Mouse (Mus musculus) CH12.LX (cell line): Measurements from ENCODE around the gene Csk. TPM values are rescaled to one million over a fixed set of nuclear protein-coding genes. Genes with fewer than 3 reads are reported as not detected.

Experiments used
- DNase-seq: peaks from one replicate; pipeline ENCODE4 v3.0.0-alpha.2; 2013; ENCODE audit errors: extremely low read depth
- H3K27ac ChIP-seq: 2 replicates; pipeline ENCODE4 v1.5.1; 2012; ENCODE audit warnings: low read depth, mild to moderate bottlenecking, control low read depth, moderate library complexity; ENCODE audit not compliant: insufficient read depth
- H3K27me3 ChIP-seq: replicated peaks from 2 replicates; pipeline ENCODE3; 2012; ENCODE audit warnings: inconsistent platforms
- H3K36me3 ChIP-seq, 2 experiments: replicated peaks in 1 of 2; 2 replicates each; pipeline versions ENCODE3 to v1.6.1; 2012; ENCODE audit warnings: inconsistent platforms in 1 of 2, low read length in 1 of 2, mild to moderate bottlenecking in 1 of 2, mixed read lengths in 1 of 2, moderate library complexity in 1 of 2; ENCODE audit not compliant: control insufficient read depth in 1 of 2, insufficient read depth in 1 of 2
- H3K4me1 ChIP-seq, 2 experiments: 2 replicates each; pipeline ENCODE4 v1.6.1; 2012; ENCODE audit warnings: inconsistent platforms in 1 of 2, moderate library complexity in 1 of 2; ENCODE audit not compliant: insufficient read depth in 2 of 2, control insufficient read depth in 1 of 2
- H3K4me2 ChIP-seq: 2 replicates; pipeline ENCODE4 v1.6.1; 2012; ENCODE audit warnings: low read depth, mild to moderate bottlenecking, control low read depth; ENCODE audit not compliant: poor library complexity, insufficient read depth, severe bottlenecking
- H3K4me3 ChIP-seq, 3 experiments: fragments of 150-350 bp in 1 of 3; sonication (generic) in 1 of 3; replicated peaks in 1 of 3; 2 replicates each; pipeline versions ENCODE3 to v1.5.1; 2011 to 2012; ENCODE audit warnings: low read depth in 2 of 3, low read length in 2 of 3, mild to moderate bottlenecking in 2 of 3, moderate library complexity in 2 of 3, control low read depth in 1 of 3, improper control_type of control experiment in 1 of 3, inconsistent platforms in 1 of 3, mixed read lengths in 1 of 3; ENCODE audit not compliant: poor library complexity in 1 of 3
- H3K79me2 ChIP-seq: replicated peaks from 2 replicates; pipeline ENCODE4 v1.6.1; 2012; ENCODE audit warnings: mild to moderate bottlenecking, moderate library complexity; ENCODE audit not compliant: control insufficient read depth, poor library complexity, insufficient read depth, severe bottlenecking; ENCODE audit errors: extremely low read depth
- H3K9ac ChIP-seq: 2 replicates; pipeline ENCODE4 v1.6.1; 2012; ENCODE audit warnings: low read depth, mild to moderate bottlenecking, control low read depth, moderate library complexity; ENCODE audit not compliant: insufficient read depth
- H3K9me3 ChIP-seq: replicated peaks from 2 replicates; pipeline ENCODE3; 2012; ENCODE audit warnings: low read length, inconsistent platforms, mixed read lengths
- BHLHE40 ChIP-seq: IDR thresholded peaks from 2 replicates; pipeline ENCODE4 v1.6.1; 2011; ENCODE audit warnings: mild to moderate bottlenecking, low read depth, low read length, improper control_type of control experiment
- CTCF ChIP-seq, 2 experiments: IDR thresholded peaks in 1 of 2; conservative IDR thresholded peaks in 1 of 2; 2 replicates each; pipeline ENCODE4 v1.5.1; 2011 to 2012; ENCODE audit warnings: low read depth in 2 of 2, low read length in 2 of 2, improper control_type of control experiment in 1 of 2, inconsistent platforms in 1 of 2, mild to moderate bottlenecking in 1 of 2, moderate library complexity in 1 of 2
- ETS1 ChIP-seq: conservative IDR thresholded peaks from 2 replicates; pipeline ENCODE4 v1.6.1; 2012; ENCODE audit warnings: low read depth, mild to moderate bottlenecking, inconsistent platforms, low read length, improper control_type of control experiment, moderate library complexity
- HCFC1 ChIP-seq: IDR thresholded peaks from 2 replicates; pipeline ENCODE4 v1.6.1; 2012; ENCODE audit warnings: low read depth, mild to moderate bottlenecking, inconsistent platforms, low read length, improper control_type of control experiment
- JUND ChIP-seq: conservative IDR thresholded peaks from 2 replicates; pipeline ENCODE4 v1.6.1; 2011; ENCODE audit warnings: low read depth, low read length, improper control_type of control experiment
- MAX ChIP-seq: IDR thresholded peaks from 2 replicates; pipeline ENCODE4 v1.6.1; 2011; ENCODE audit warnings: low read length, improper control_type of control experiment
- MEF2A ChIP-seq: IDR thresholded peaks from 2 replicates; pipeline ENCODE4 v1.6.1; 2014; ENCODE audit warnings: low read depth, mild to moderate bottlenecking, inconsistent platforms, low read length, improper control_type of control experiment, borderline replicate concordance
- MXI1 ChIP-seq: IDR thresholded peaks from 2 replicates; pipeline ENCODE4 v1.6.1; 2011; ENCODE audit warnings: mild to moderate bottlenecking, low read depth, low read length, improper control_type of control experiment
- MYC ChIP-seq: IDR thresholded peaks from 2 replicates; pipeline ENCODE4 v1.6.1; 2011; ENCODE audit warnings: low read depth, mild to moderate bottlenecking, improper control_type of control experiment, low read length
- NELFE ChIP-seq: IDR thresholded peaks from 2 replicates; pipeline ENCODE4 v1.6.1; 2011; ENCODE audit warnings: low read depth, low read length, improper control_type of control experiment
- NRF1 ChIP-seq: IDR thresholded peaks from 2 replicates; pipeline ENCODE4 v1.6.1; 2014; ENCODE audit warnings: low read depth, mild to moderate bottlenecking, inconsistent platforms, low read length, improper control_type of control experiment, moderate library complexity
- POLR2AphosphoS2 ChIP-seq: IDR thresholded peaks from 2 replicates; pipeline ENCODE4 v1.6.1; 2011; ENCODE audit warnings: low read depth, low read length, improper control_type of control experiment
- SMC3 ChIP-seq: IDR thresholded peaks from 2 replicates; pipeline ENCODE4 v1.6.1; 2011; ENCODE audit warnings: low read depth, low read length, improper control_type of control experiment
- TCF12 ChIP-seq: IDR thresholded peaks from 2 replicates; pipeline ENCODE4 v1.6.1; 2014; ENCODE audit warnings: low read depth, mild to moderate bottlenecking, inconsistent platforms, low read length, improper control_type of control experiment
- UBTF ChIP-seq: IDR thresholded peaks from 2 replicates; pipeline ENCODE4 v1.6.1; 2012; ENCODE audit warnings: low read depth, mild to moderate bottlenecking, inconsistent platforms, low read length, improper control_type of control experiment, moderate library complexity
- USF2 ChIP-seq: conservative IDR thresholded peaks from 2 replicates; pipeline ENCODE4 v1.6.1; 2011; ENCODE audit warnings: low read depth, low read length, improper control_type of control experiment
- ZC3H11A ChIP-seq: IDR thresholded peaks from 2 replicates; pipeline ENCODE4 v1.6.1; 2012; ENCODE audit warnings: low read depth, mild to moderate bottlenecking, inconsistent platforms, low read length, improper control_type of control experiment
- dilution Hi-C: fragments of 300-500 bp; cut with MboI; formaldehyde crosslinking; loops from 2 replicates; pipeline ENCODE4 v1.14.3; 2020; ENCODE audit warnings: low sequenced_read_pairs; ENCODE audit not compliant: extremely low pct_unique_long_range_greater_than_20kb, extremely low pct_ligation_motif_present
- in situ Hi-C: fragments of 300-500 bp; cut with MboI; formaldehyde crosslinking; loops from 3 replicates; pipeline ENCODE4 v1.14.3; 2019; ENCODE audit warnings: low sequenced_read_pairs, low pct_ligation_motif_present, low pct_unique_long_range_greater_than_20kb, mixed read lengths
- polyA plus RNA-seq: library from polyadenylated mRNA; unstranded; fragments of >175 nt; gene quantifications from 2 replicates; pipeline ENCODE4 v1.2.1, GENCODE M21; 2012; ENCODE audit warnings: low read depth; ENCODE audit not compliant: insufficient read length
- total RNA-seq, 2 experiments: library from RNA; depleted of rRNA; stranded (reverse); fragments of 300-350 nt in 1 of 2; fragments of >200 nt in 1 of 2; gene quantifications; 2 replicates each; pipeline ENCODE4 v1.2.3; 2012 to 2014

Gene Csk
- total and polyA plus RNA-seq, 3 experiments: 111 to 153 (median 111) TPM

DNA sequence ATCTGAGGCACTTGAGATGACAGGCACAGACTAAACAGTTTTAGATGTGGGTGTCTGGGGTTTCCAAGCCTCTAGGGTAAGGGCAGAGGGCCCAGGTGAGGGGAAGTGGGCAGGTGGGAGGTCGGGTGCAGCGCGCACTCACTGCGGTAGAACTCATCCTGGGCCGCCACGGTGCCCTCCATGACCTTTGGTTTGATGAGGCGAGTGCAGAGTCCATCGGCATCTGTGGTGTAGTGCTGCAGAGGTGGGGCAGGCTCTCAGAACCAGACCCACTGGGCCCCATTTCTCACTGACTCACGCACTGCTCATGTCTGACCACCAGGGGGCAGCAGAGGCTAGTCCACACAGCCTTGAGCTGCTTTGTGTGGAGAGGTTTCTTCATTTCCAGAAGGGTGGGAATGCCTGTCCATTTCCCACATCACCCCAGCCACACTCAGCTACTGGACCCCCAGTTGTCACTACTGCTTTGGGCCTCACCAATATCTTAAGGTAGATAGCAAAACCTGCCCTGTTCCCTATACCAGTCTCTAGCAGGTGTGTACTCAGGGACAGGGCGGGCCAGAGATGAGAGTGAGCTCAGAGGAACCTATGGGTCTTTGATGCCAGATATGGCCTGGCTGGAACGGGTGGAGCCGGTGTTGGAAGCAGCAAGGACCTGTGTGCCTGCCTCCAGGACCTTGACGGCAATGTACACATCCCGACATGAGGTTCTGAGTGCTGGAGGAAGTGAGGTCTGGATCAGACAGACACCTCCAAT lies 24.1 kb downstream of the Csk start:
- H3K4me1 ChIP-seq: peaks cover 25 to 67% of the 10 kb centered on the region in 2 experiments
- no peak overlapping the region for H3K4me3 ChIP-seq
- DNase-seq: peak; percentile 70
- peaks cover 79 to 100% of the 10 kb centered on the region in 2 experiments for H3K36me3 ChIP-seq
- no peak overlapping the region for H3K4me2 ChIP-seq
- dilution Hi-C loops: no loop called here
- peaks cover 20% of the 10 kb centered on the region for H3K79me2 ChIP-seq
- TF ChIP-seq MAX: no peak
- no peak for TF ChIP-seq ZC3H11A
- no peak for TF ChIP-seq MYC
- peak; percentile 47; the same call in 1 of the 2 replicates for TF ChIP-seq NRF1
- TF ChIP-seq HCFC1: no peak
- TF ChIP-seq BHLHE40: no peak
- TF ChIP-seq UBTF: 0 out of 2 replicates have a peak, but pooled peaks have one; percentile 31
- TF ChIP-seq MEF2A: no peak
- peak; percentile 99 for TF ChIP-seq SMC3
- TF ChIP-seq CTCF (conservative IDR thresholded peaks at IDR 0.05 in 1 of 2, IDR thresholded peaks at IDR 0.05 in 1 of 2; ENCODE audit: low read depth in 2 of 2, low read length in 2 of 2): peak; percentile 88 to 97
- TF ChIP-seq, all 38 proteins: peak for 4
- Histone ChIP-seq H3K27me3 (no peaks in the 10 kb centered on the region), H3K9me3 (no peaks in the 10 kb centered on the region), H3K9ac (no peak overlapping the region), H3K27ac (no peak overlapping the region)
- in situ Hi-C loops: no loop called here

DNA sequence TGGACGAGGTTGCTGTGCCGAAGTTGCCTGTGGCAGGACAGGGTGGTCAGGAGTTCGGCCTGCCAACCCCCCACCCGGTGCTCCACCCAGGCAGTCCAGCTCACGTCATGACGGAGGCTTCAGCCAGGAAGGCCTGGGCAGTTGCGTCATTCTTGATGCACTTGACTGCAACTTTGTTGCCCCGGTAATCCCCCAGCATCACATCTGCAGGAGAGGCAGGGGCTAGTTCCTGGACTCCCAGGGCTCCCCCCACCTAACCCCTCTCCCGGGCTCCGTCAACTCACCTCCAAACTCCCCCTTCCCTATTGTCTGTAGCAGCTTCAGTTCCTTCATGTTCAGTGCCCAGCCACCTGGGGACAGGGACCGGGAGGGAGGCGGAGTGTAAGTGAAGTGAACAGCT lies 24.7 kb downstream of the Csk start:
- Histone ChIP-seq H3K4me1 (peaks cover 19 to 61% of the 10 kb centered on the region in 2 experiments), H3K4me3 (no peak overlapping the region), H3K9ac (no peak overlapping the region), H3K27me3 (no peaks in the 10 kb centered on the region), H3K9me3 (no peaks in the 10 kb centered on the region), H3K36me3 (peaks cover 77 to 100% of the 10 kb centered on the region in 2 experiments), H3K27ac (peak overlapping the region; percentile 34; the same call in 1 of the 2 replicates), H3K4me2 (no peak overlapping the region), H3K79me2 (peaks cover 15% of the 10 kb centered on the region; the same call in 1 of the 2 replicates)
- dilution Hi-C loops (no loop called here), in situ Hi-C loops (no loop called here)
- no peak for DNase-seq
- TF ChIP-seq ETS1: no peak
- no peak for TF ChIP-seq TCF12
- no peak for TF ChIP-seq USF2
- no peak for TF ChIP-seq JUND
- TF ChIP-seq POLR2AphosphoS2: no peak
- TF ChIP-seq NELFE: no peak
- TF ChIP-seq MXI1: no peak
- TF ChIP-seq UBTF: no peak
